Mouse (Mus musculus): ENCODE data around the gene Mrpl44. TPM values are rescaled to one million over a fixed set of nuclear protein-coding genes. Genes with fewer than 3 reads are reported as not detected.

Mrpl44 gene
- polyA plus RNA-seq, 1 experiment from 2014 or later = 41.2 TPM

GRCm38 (mm10) chr1:79819296-79819879 lies 43.6 kb downstream of the Mrpl44 start:
- H3K4me2 ChIP-seq = no peak overlapping the region
- no peak overlapping the region for H3K4me3 ChIP-seq
- no peaks in the 10 kb centered on the region; the same call in 1 of the 2 replicates for H3K36me3 ChIP-seq (replicated peaks)
- H3K4me1 ChIP-seq = no peaks in the 10 kb centered on the region
- H3K27ac ChIP-seq = no peak overlapping the region
- H3K9ac ChIP-seq = no peak overlapping the region
- 96% methylated on average over 11 of the region's 11 CpGs for WGBS
- H3K9me3 ChIP-seq = no peaks in the 10 kb centered on the region
- no peaks in the 10 kb centered on the region for H3K27me3 ChIP-seq (replicated peaks)
- ATAC-seq (replicated peaks) = no peak

DNA sequence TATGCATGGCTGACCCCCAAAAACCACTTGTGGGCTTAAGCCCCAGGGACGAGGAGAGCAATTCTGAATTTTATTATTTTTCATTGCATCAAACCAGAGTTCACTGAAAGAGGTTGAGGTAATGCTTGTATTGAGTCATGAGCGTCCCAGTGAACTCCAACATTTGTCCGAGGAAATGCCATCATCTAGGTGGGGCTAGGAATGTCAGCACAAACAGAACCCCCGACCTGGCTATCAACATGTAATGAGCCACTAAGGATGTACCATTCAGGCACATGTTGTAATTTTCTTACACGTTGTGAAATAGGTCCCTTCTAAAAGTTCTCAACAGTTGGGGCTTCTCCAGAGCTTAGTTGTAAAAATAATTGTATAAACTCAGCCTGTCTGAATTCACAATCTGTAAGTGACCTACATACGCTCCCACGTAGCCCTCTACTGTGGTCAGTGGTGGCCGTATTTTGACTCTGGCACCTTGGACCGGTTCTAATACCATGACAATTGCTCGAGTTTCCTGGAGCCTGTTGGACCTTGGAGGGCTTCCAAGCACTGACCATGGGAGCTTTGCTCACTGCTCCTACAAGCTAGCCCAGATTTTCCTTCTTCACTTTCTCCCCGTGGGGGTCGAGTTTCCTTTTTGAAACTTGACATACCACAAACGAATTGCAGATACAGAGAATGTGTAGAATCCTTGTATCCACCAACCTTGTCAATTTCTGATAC lies 47.1 kb downstream of the Mrpl44 start:
- Histone ChIP-seq H3K9ac (no peak overlapping the region), H3K4me1 (peaks cover 4% of the 10 kb centered on the region; the same call in 1 of the 2 replicates), H3K27ac (no peak overlapping the region), H3K27me3 (replicated peaks) (no peaks in the 10 kb centered on the region), H3K9me3 (no peaks in the 10 kb centered on the region), H3K36me3 (replicated peaks) (no peaks in the 10 kb centered on the region; the same call in 1 of the 2 replicates), H3K4me2 (no peak overlapping the region), H3K4me3 (no peak overlapping the region)
- ATAC-seq (replicated peaks) = no peak
- WGBS = 80% methylated on average over 13 of the region's 13 CpGs

DNA sequence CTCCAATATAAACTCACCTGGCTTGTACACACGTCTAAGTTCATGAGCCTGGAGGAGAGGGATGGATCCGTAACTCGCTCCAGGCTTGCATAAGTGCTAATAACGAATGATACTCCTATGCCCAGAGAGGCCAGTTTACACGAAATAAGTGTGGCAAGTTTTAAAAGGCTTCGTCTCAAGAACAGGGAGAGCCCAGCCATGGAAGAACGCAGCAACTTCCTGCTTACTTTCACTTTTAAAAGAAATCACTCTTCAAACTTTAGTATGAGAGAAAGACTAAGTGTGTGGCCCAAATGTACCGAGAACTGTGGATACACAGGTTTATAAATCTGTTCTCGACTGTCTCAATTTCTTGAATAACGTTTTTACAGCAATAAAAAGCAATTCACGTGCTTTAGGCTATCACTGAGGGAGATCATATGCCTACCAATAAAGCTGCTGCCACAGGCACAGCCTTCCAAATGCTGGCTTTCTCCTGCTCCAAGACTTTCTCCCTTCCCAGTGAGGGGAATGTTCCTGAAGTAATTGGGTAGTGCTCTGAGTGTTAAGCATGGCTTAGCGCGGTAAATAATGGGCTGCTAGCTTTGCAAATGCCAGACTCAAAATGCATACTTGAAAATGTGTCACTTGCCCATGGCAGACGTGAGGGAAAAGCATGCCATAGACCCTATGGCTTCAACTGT lies 48.3 kb downstream of the Mrpl44 start:
- H3K9me3 ChIP-seq = no peaks in the 10 kb centered on the region
- no peak overlapping the region for H3K4me3 ChIP-seq
- ATAC-seq (replicated peaks) = no peak
- H3K4me1 ChIP-seq = peaks cover 4% of the 10 kb centered on the region; the same call in 1 of the 2 replicates
- H3K9ac ChIP-seq = no peak overlapping the region
- no peaks in the 10 kb centered on the region for H3K27me3 ChIP-seq (replicated peaks)
- no peaks in the 10 kb centered on the region; the same call in 1 of the 2 replicates for H3K36me3 ChIP-seq (replicated peaks)
- 77% methylated on average over 14 of the region's 14 CpGs for WGBS
- no peak overlapping the region for H3K4me2 ChIP-seq
- H3K27ac ChIP-seq = no peak overlapping the region

Other genes with a start within 250 kb of the Mrpl44 start
- 0.15 and 0.37 TPM in 2 replicates for gene Ap1s3, start 104.0 kb upstream of the Mrpl44 start, polyA plus RNA-seq (2015; fragmentation: Nextera tagmentation; extraction: Ambion mirVana)
- 153 TPM in 2 replicates for gene Wdfy1, start 125 bp downstream of the Mrpl44 start, polyA plus RNA-seq (2015; fragmentation: Nextera tagmentation; extraction: Ambion mirVana)
- gene Serpine2, start 85.2 kb downstream of the Mrpl44 start, polyA plus RNA-seq (2015; fragmentation: Nextera tagmentation; extraction: Ambion mirVana) = 194 and 201 TPM in 2 replicates

Measured in midbrain, embryonic 15.5 days (tissue).